Mouse (Mus musculus) inflammation-experienced regulatory T-cells, adult 6 months (primary cell): ENCODE data around the gene Gm3149. TPM values are rescaled to one million over a fixed set of nuclear protein-coding genes. Genes with fewer than 3 reads are reported as not detected.
"Not testable (repeated sequence)": the region's sequence is repeated elsewhere in the genome, so short reads cannot be mapped to it uniquely, and the experiment has no call there.

Experiments used
- ATAC-seq: one replicate; pipeline ENCODE4 v1.8.0; 2017
- polyA plus RNA-seq, 3 experiments: library from polyadenylated mRNA; unstranded; fragments of 100-300 nt; shearing (Covaris generic); gene quantifications; one replicate each; pipeline ENCODE4 v1.2.1; 2017

Gene Gm3149
- polyA plus RNA-seq, result not detected

- not testable (repeated sequence) for ATAC-seq
Measured at GRCm38 (mm10) chr14:4316983-4317382, at the start of gene Gm3149. Gene Gm3149 (plus strand): TSS chr14:4317283.

DNA sequence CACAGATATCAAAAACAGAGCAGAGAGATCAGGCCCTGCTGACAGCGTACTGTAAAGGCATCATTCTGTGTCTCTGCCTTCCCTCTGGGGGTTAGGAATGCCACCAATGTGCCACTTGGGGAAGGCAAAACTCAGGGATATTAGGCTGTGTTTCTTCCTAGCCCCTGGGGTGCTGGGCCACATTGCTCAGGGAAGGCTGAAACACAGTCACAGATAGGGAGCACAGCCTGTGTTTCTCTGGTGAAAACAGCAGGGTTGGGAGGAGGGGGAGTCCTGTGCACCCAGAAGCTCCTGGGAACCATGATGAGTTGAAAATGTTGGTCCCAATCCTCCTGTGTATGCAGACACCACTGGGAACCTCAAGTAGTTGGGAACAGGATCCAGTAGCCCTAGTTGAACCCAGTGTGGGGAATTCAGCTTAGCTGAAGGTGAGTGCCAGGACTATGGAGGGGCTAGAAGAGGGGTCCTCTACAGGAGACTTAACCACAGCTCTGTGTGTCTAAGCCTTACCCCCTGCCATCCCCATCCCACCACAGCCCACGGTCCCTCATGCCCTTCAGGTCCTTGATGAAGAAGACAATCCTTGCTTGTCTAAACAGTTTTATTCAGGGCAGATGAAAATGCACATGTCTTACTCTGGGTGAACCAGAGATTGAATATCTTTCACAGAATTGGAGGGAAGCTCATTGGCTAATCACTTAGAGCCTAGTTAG, 47.7 kb upstream of the Gm3149 start:
- ATAC-seq, result not testable (repeated sequence)

DNA sequence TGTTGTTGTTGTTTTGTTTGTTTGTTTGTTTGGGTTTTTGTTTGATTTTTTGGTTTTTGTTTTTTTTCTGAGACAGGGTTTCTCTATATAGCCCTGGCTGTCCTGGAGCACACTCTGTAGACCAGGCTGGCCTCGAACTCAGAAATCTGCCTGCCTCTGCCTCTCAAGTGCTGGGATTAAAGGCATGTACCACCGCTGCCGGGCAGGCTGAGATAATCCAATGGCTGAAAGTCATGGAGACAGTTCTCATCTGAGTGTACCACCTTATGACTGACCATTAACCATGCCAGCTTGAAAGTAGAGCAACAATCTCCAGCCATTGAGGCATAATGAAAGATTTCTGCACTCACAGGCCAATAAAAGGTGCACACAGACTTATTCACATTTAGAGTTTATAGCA, 37.3 kb upstream of the Gm3149 start:
- ATAC-seq, result not testable (repeated sequence)

- not testable (repeated sequence) for ATAC-seq
Measured at GRCm38 (mm10) chr14:4334476-4335080, 17.5 kb downstream of the Gm3149 start, which contains the start of gene 2610042L04Rik. Gene 2610042L04Rik (plus strand): TSS chr14:4334763.

DNA sequence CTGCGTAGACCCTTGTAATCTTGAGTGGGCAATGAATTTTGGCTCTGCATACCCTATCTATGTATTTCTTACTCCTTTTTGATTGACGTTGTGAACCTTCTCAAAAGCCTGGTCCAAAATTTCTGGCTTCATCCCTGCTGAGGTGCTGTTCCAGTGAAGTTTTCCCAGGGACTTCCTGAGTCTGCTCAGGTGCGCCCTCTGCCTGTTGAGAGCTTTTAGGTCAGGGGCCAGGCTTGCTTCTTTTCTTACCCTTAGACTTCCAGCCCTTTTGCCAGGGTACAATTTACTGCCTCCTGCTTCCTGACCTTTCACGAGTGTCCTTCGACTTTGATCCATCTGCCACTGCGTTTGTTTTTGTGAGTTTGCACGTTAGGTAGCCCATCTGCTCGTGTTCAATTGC, 18.4 kb downstream of the Gm3149 start:
- ATAC-seq, result not testable (repeated sequence)

DNA sequence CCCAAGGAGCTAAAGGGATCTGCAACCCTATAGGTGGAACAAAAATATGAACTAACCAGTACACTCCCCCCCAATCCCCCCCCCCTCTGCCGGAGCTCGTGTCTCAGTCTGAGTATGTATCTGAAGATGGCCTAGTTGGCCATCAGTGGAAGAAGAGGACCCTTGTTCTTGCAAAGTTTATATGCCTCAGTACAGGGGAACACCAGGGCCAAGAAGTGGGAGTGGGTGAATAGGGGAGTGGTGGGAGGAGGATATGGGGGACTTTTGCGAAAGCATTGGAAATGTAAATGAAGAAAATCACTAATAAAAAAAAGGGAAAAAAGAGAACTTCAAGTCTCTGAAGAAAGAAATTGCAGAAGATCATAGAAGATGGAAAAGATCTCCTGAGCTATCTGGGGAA, 51.9 kb downstream of the Gm3149 start:
- not testable (repeated sequence) for ATAC-seq

- ATAC-seq, result not testable (repeated sequence)
Measured at GRCm38 (mm10) chr14:4369691-4370090, 52.6 kb downstream of the Gm3149 start.

Other genes starting within 250 kb of the Gm3149 start
- gene Gm3115, start 233.2 kb upstream of the Gm3149 start, polyA plus RNA-seq, result 1 to 10 TPM in 1 of 3 experiments, under 1 TPM in 1, not detected in 1; 0.63 to 1.4 TPM
- 1 to 10 TPM in 2 of 3 experiments, not detected in 1; 2.2 to 9.2 TPM for gene Gm8108, start 206.8 kb upstream of the Gm3149 start, polyA plus RNA-seq
- gene Gm3127, start 152.3 kb upstream of the Gm3149 start, polyA plus RNA-seq, result not detected
- 1 to 10 TPM; 1.7 to 4.2 (median 1.9) TPM for gene Gm2974, start 134.7 kb upstream of the Gm3149 start, polyA plus RNA-seq
- gene Gm3138, start 67.7 kb upstream of the Gm3149 start, polyA plus RNA-seq, result not detected
- gene 2610042L04Rik, start 17.5 kb downstream of the Gm3149 start, polyA plus RNA-seq, result 10 to 100 TPM in 1 of 3 experiments, 1 to 10 TPM in 2; 5.7 to 25.6 (median 6.0) TPM
- gene Gm3159, start 80.2 kb downstream of the Gm3149 start, polyA plus RNA-seq, result not detected
- gene Gm3164, start 98.2 kb downstream of the Gm3149 start, polyA plus RNA-seq, result 1 to 10 TPM; 1.3 to 8.6 (median 4.0) TPM
- gene Gm3173, start 113.7 kb downstream of the Gm3149 start, polyA plus RNA-seq, result 1 to 10 TPM in 2 of 3 experiments, not detected in 1; 2.1 to 5.2 TPM
- not detected for gene Gm3182, start 164.5 kb downstream of the Gm3149 start, polyA plus RNA-seq
- gene Gm3047, start 238.1 kb downstream of the Gm3149 start, polyA plus RNA-seq, result not detected